Mouse (Mus musculus) olfactory bulb, adult 2 months (tissue): ENCODE data around the gene Ptk6. TPM values are rescaled to one million over a fixed set of nuclear protein-coding genes. Genes with fewer than 3 reads are reported as not detected.
"Not testable (repeated sequence)": the region's sequence is repeated elsewhere in the genome, so short reads cannot be mapped to it uniquely, and the experiment has no call there.

Source experiments
- H3K27ac ChIP-seq: fragments of 200-500 bp; 2 replicates; pipeline ENCODE4 v1.5.1; 2012; ENCODE audit warnings: low read depth, low read length; ENCODE audit not compliant: insufficient read depth
- H3K4me1 ChIP-seq: fragments of 200-500 bp; 2 replicates; pipeline ENCODE4 v1.6.1; 2012; ENCODE audit warnings: low read length; ENCODE audit not compliant: control insufficient read depth, insufficient read depth
- H3K4me3 ChIP-seq: fragments of 200-500 bp; 2 replicates; pipeline ENCODE4 v1.5.1; 2012; ENCODE audit warnings: mild to moderate bottlenecking, low read depth, low read length, moderate library complexity; ENCODE audit not compliant: insufficient read depth
- CTCF ChIP-seq: fragments of 200-500 bp; IDR thresholded peaks from 2 replicates; pipeline ENCODE4 v1.5.1; 2012; ENCODE audit warnings: low read depth, mild to moderate bottlenecking, low read length, moderate library complexity; ENCODE audit not compliant: insufficient read depth
- POLR2A ChIP-seq: fragments of 200-500 bp; IDR thresholded peaks from 2 replicates; pipeline ENCODE4 v1.6.1; 2012; ENCODE audit warnings: mild to moderate bottlenecking, low read depth, low read length, moderate library complexity; ENCODE audit not compliant: insufficient read depth
- WGBS: fragments of 180-500 bp; shearing (Covaris S2); methylation state at CpG from one replicate; pipeline ENCODE4 v1.1.7; 2018; 5-methylcytosine and 5-hydroxymethylcytosine counted together
- polyA plus RNA-seq: library from polyadenylated mRNA; stranded (reverse); fragments of >200 nt; gene quantifications from 2 replicates; pipeline ENCODE4 v1.2.4, GENCODE M21; 2012; ENCODE audit warnings: low replicate concordance; ENCODE audit not compliant: missing spikeins, insufficient read depth, insufficient read length

Gene Ptk6
- polyA plus RNA-seq, 1 experiment, result not detected

- H3K4me3 ChIP-seq, result no peak overlapping the region
- H3K4me1 ChIP-seq, result no peaks in the 10 kb centered on the region
- WGBS, result 75% methylated on average over 6 of the region's 6 CpGs
- TF ChIP-seq CTCF, result no peak
- no peak for TF ChIP-seq POLR2A
- no peak overlapping the region for H3K27ac ChIP-seq
These were observed 297 bp upstream of the Ptk6 start for GRCm38 (mm10) chr2:181202886-181203285.

DNA sequence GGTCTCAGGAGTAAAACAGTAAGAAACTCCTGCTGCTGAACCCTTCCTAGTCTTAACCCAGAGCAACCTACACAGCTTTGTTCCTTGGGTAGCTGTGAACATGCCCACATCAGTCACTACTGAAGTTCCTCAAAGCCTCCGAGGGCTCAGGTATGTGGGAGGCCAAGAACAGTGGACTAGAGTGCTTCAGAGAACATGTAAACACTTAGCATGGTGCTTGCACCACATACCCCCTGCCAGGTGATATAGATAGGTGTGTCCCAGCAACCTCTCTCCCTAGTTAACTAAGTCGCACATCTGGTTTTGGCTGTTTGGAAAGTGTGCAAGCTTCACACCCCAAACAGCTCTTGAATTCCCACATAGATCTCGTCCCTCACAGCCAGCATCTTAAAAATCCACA lies 983 bp downstream of the Ptk6 start:
- Histone ChIP-seq H3K27ac (no peak overlapping the region), H3K4me1 (no peaks in the 10 kb centered on the region), H3K4me3 (no peak overlapping the region)
- whole genome bisulfite sequencing, result 85% methylated on average over 3 of the region's 3 CpGs
- TF ChIP-seq CTCF, result no peak
- no peak for TF ChIP-seq POLR2A

- WGBS, result 84% methylated on average over 4 of the region's 4 CpGs
- Histone ChIP-seq H3K4me3 (no peak overlapping the region), H3K4me1 (no peaks in the 10 kb centered on the region), H3K27ac (no peak overlapping the region)
- TF ChIP-seq CTCF, result no peak
- TF ChIP-seq POLR2A, result no peak
These were observed 5.8 kb downstream of the Ptk6 start for GRCm38 (mm10) chr2:181196628-181197300.

GRCm38 (mm10) chr2:181193044-181193443 lies 9.5 kb downstream of the Ptk6 start:
- 79% methylated on average over 3 of the region's 3 CpGs for WGBS
- no peak overlapping the region for H3K27ac ChIP-seq
- H3K4me3 ChIP-seq, result no peak overlapping the region
- H3K4me1 ChIP-seq, result peaks cover 6% of the 10 kb centered on the region
- TF ChIP-seq CTCF (no peak), POLR2A (no peak)

DNA sequence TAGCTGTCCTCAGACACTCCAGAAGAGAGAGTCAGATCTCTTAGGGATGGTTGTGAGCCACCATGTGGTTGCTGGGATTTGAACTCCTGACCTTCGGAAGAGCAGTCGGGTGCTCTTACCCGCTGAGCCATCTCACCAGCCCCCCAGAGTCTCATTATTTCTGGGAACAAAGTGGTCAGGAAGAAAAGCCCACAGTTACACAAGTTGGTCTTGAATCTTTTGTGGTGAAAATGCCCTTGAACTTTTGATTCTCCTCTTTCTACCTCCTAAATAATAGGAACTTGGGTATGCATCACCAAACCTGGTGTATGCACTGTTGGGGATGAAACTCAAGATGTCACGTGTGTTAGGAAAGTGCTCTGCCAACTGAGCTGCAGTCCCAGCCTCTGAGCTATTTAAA lies 10.7 kb downstream of the Ptk6 start:
- Histone ChIP-seq H3K27ac (no peak overlapping the region), H3K4me3 (no peak overlapping the region), H3K4me1 (peaks cover 6% of the 10 kb centered on the region)
- TF ChIP-seq CTCF, result no peak
- TF ChIP-seq POLR2A, result no peak
- WGBS, result 59% methylated on average over 4 of the region's 4 CpGs

DNA sequence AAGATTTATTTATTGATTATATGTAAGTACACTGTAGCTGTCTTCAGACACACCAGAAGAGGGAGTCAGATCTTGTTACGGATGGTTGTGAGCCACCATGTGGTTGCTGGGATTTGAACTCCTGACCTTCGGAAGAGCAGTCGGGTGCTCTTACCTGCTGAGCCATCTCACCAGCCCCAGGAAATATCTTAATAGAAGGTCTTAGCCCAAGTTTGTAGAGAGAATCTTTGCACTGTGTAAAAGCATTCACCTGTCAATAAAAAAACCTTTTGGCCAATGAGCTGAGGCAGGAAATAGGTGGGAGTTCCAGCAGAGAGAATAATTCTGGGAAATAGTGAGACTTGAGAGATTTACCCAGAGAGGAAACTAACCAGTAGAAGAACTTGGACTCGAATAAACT lies 11.2 kb downstream of the Ptk6 start:
- not testable (repeated sequence) for H3K4me1 ChIP-seq, H3K4me3 ChIP-seq, H3K27ac ChIP-seq
- 74% methylated on average over 4 of the region's 4 CpGs for WGBS

DNA sequence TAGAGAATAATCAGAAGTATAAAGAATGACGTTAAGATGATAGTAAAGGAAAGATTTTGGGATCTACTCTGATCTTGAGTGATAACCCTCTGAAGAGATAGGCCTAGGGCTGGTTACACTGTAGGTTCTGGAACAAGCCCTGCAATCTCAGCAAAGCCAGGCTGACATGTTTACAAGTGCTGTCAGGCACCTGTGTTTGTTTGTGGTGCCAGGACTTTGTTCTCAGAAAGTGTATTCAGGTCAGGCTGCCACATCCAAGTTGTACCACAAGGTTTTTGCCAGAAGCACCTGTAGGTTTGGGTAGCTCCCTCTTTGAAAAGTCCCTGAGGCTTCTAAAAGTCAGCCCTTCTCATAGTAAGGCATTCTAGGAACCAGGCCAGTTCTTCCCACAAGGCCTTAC lies 13.3 kb downstream of the Ptk6 start:
- TF ChIP-seq CTCF (no peak), POLR2A (no peak)
- Histone ChIP-seq H3K27ac (no peak overlapping the region), H3K4me3 (no peak overlapping the region), H3K4me1 (peaks cover 6% of the 10 kb centered on the region)
- WGBS, result 91% methylated on average over 1 of the region's 1 CpGs

DNA sequence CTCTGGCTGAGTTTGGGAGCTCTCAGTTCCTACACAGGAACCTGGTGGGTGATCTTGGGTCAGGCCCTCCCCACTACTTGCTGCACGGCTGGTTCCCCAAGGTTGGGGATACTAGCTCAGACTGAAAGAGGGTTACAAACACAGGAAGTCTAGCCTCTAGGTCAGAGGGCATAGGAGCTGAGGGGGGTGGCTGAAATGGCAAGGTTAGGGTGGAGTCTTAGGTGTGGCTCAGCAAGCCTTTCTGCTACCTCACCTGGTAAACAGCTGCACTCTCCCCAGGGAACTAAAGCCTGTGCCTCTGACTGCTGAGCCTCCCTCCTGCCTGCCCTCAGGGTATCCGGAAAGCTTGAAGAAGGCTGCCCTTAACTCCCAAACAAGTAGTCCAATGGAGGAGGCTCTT lies 13.9 kb downstream of the Ptk6 start:
- Histone ChIP-seq H3K27ac (no peak overlapping the region), H3K4me1 (peaks cover 6% of the 10 kb centered on the region), H3K4me3 (0 out of 2 replicates have a peak overlapping the region, but pooled peaks have one; percentile 2)
- 66% methylated on average over 2 of the region's 2 CpGs for WGBS
- TF ChIP-seq CTCF (no peak), POLR2A (no peak)

DNA sequence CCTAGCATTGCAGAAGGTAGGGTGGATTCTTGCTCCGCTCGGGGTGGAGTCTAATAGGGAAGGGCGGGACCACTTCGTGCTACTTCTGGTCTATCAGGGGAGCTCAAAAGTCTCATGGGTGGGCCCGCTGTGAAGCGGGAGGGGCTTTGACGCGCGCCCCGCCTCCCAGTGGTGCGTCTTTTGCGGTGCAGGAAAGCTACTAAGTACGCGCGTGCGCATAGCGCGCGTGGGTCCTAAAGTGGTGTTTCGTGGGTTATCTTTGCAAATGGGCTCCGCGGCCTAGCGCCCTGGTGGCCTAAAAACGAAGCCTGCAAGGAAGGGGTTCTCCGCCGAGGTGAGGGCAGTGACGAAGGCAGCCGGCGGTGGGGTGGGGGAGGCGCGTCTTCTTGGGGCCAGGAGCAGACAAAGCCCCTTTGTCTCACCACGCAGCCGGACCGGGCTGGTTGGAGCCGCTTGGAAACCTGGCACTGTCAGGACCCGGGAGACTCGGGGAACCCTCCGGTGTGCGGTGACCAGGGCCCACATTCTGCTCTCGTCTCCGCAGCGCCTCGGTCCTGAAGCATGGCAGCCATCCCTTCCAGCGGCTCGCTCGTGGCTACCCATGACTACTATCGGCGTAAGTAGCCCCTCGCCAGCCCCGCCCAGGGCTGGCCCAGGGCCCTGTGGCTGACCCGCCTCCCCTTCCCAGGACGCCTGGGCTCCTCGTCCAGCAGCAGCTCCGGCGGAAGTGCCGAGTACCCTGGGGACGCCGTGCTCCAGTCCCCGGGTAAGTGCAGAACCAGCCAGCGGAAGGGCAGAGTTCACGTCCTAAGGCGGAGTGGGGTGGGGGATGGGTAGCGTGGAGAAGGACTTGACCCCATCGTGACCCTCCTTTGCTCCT lies 15.2 kb downstream of the Ptk6 start, which contains the start of gene Ppdpf:
Gene Ppdpf (plus strand): TSS at position 127 of the 880 bp plus-strand sequence.
- Histone ChIP-seq H3K4me3 (peak within 1 kb of the TSS; percentile 69), H3K4me1 (peaks cover 6% of the 10 kb centered on the region), H3K27ac (peak within 1 kb of the TSS; percentile 84)
- under 1% methylated on average over 64 of the region's 64 CpGs for WGBS
- peak; percentile 7; the same call in 1 of the 2 replicates for TF ChIP-seq CTCF
- TF ChIP-seq POLR2A, result peak; percentile 34; the same call in 1 of the 2 replicates
